Mouse (Mus musculus): ENCODE measurements around the gene Vmn1r46.
"Not testable (repeated sequence)": the region's sequence is repeated elsewhere in the genome, so short reads cannot be mapped to it uniquely, and the experiment has no call there.

Vmn1r46 gene

GRCm38 (mm10) chr6:89969013-89969412, at the start of gene Vmn1r46:
Gene Vmn1r46 (plus strand): TSS chr6:89969313.
- no peak for DNase-seq

GRCm38 (mm10) chr6:89940498-89940897, 28.6 kb upstream of the Vmn1r46 start, which contains the start of gene Vmn1r45:
Gene Vmn1r45 (minus strand): TSS chr6:89940598.
- not testable (repeated sequence) for DNase-seq

DNA sequence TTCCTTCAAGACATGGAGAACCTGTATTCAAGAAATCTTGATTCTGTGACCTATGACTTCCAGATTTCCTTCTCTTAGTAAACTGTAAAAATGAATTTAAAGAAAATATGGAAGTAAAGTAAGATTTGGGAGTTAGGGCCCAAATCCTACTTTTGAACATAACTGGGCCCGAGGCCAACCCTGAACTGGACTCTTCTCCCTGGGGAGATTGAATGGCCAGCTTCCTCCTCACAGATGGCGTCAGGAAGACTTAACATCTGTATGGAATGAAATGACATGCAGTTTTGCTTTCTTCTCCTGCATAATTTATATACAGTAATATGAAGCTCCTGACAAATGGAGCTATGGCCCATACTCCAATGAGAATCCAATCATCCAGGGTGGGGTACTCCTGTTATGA, 28.2 kb upstream of the Vmn1r46 start:
- DNase-seq, result no peak

DNA sequence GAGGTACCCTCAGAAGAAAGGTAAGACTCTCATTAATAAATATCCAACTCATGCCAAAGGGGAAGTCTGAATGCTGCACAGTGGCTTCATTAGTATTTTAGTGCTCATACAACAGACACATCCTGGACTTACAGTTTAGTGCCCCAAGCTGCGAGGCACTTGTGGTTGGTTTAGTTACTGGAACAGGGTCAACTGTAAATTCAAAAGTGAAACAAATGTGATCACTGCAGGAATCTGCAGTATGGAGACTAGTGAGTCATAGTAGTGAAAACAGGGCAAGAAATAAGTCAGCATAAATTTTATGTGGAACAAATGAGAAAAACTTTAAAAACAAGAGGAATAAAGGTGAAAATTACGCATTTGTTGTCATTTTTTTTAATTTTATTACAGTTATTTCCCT, 15.6 kb upstream of the Vmn1r46 start:
- DNase-seq, result no peak

- DNase-seq, result no peak
Observed at GRCm38 (mm10) chr6:89966341-89966740, 2.8 kb upstream of the Vmn1r46 start.

DNA sequence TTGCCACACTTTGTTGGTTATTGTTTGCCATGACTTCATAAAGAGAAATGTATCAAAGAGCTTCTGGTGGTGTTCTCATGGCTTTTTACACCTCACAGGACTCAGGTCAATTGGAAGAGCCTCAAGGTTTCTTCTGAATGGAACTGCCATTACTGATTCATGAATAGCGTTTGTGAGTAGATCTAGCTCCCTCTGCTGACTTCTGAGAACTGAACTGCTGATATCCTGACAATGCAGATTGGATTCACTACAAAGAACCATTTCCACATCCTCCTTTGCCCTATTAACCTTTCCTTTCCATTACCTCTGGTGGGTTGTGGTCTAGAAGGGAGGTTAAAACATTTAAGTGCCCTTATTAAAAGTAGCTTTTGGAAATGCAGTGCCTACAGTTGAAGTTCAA, 16.9 kb downstream of the Vmn1r46 start:
- no peak for DNase-seq

GRCm38 (mm10) chr6:90015847-90016246, 46.7 kb downstream of the Vmn1r46 start, which contains the start of gene Vmn1r47:
Gene Vmn1r47 (plus strand): TSS chr6:90016147.
- not testable (repeated sequence) for DNase-seq

Data from right cerebral cortex, adult 18-20 months (tissue).